Mouse (Mus musculus): ENCODE measurements at regions not wholly inside any gene's neighbourhood (a gene's known extent, or its start where the extent isn't known, plus 50 kb on each side); places are given as distances from the start of the nearest gene placed in this dataset.

DNA sequence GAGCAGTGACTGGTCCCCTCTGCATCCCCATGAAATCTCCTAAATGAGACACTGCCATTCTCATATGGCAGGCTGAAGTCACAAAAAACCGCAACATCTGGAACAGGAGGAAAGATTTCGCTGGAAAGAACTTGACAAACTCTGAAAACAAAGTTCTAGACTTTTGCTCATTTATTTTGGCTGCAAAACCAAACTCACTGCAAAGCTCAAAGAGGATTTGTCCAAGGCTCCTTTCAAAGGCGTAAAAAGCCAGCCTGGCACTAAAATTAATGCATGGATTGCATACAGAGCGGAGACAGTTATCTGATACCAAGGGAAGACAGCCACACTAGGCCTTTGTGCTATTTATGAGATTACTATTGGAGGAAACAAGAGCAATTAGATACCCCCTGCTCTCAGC, 90.3 kb upstream of the Meis1 start:
- H3K4me1 ChIP-seq (replicated peaks; ENCODE audit: control insufficient read depth, insufficient read depth, low read length), result no peaks in the 10 kb centered on the region
- no peak overlapping the region for H3K27ac ChIP-seq (ENCODE audit: low read depth, low read length)
- H3K9ac ChIP-seq (ENCODE audit: low read depth, low read length), result no peak overlapping the region
- DNase-seq (ENCODE audit: low spot score) (no peak), ATAC-seq (replicated peaks; ENCODE audit: low FRiP score) (no peak)
- H3K4me2 ChIP-seq, result no peak overlapping the region
- H3K4me3 ChIP-seq (ENCODE audit: low read depth, low read length), result no peak overlapping the region
- no peaks in the 10 kb centered on the region for H3K36me3 ChIP-seq (ENCODE audit: control insufficient read depth, insufficient read depth, low read length)
- H3K27me3 ChIP-seq (replicated peaks; ENCODE audit: control insufficient read depth, insufficient read depth, low read length), result no peaks in the 10 kb centered on the region
- 76% methylated on average over 4 of the region's 4 CpGs for WGBS
- H3K9me3 ChIP-seq (ENCODE audit: control insufficient read depth, low read length), result no peaks in the 10 kb centered on the region

GRCm38 (mm10) chr11:19111916-19112575, 93.3 kb upstream of the Meis1 start:
- Histone ChIP-seq H3K27ac (ENCODE audit: low read depth, low read length) (no peak overlapping the region), H3K4me3 (ENCODE audit: low read depth, low read length) (no peak overlapping the region), H3K9ac (ENCODE audit: low read depth, low read length) (no peak overlapping the region), H3K4me2 (no peak overlapping the region), H3K36me3 (ENCODE audit: control insufficient read depth, insufficient read depth, low read length) (no peaks in the 10 kb centered on the region), H3K27me3 (replicated peaks; ENCODE audit: control insufficient read depth, insufficient read depth, low read length) (no peaks in the 10 kb centered on the region), H3K9me3 (ENCODE audit: control insufficient read depth, low read length) (no peaks in the 10 kb centered on the region), H3K4me1 (replicated peaks; ENCODE audit: control insufficient read depth, insufficient read depth, low read length) (no peaks in the 10 kb centered on the region)
- DNase-seq (ENCODE audit: low spot score) (no peak), ATAC-seq (replicated peaks; ENCODE audit: low FRiP score) (no peak)
- WGBS, result 57% methylated on average over 7 of the region's 7 CpGs

GRCm38 (mm10) chr11:19117121-19117520, 98.3 kb upstream of the Meis1 start:
- Histone ChIP-seq H3K4me1 (replicated peaks; ENCODE audit: control insufficient read depth, insufficient read depth, low read length) (no peaks in the 10 kb centered on the region), H3K36me3 (ENCODE audit: control insufficient read depth, insufficient read depth, low read length) (no peaks in the 10 kb centered on the region), H3K27ac (ENCODE audit: low read depth, low read length) (no peak overlapping the region), H3K27me3 (replicated peaks; ENCODE audit: control insufficient read depth, insufficient read depth, low read length) (no peaks in the 10 kb centered on the region), H3K9me3 (ENCODE audit: control insufficient read depth, low read length) (no peaks in the 10 kb centered on the region), H3K4me3 (ENCODE audit: low read depth, low read length) (no peak overlapping the region), H3K4me2 (no peak overlapping the region), H3K9ac (ENCODE audit: low read depth, low read length) (no peak overlapping the region)
- DNase-seq (ENCODE audit: low spot score) (no peak), ATAC-seq (replicated peaks; ENCODE audit: low FRiP score) (no peak)
- WGBS, result 68% methylated on average over 2 of the region's 2 CpGs

- no peaks in the 10 kb centered on the region for H3K9me3 ChIP-seq (ENCODE audit: control insufficient read depth, low read length)
- ATAC-seq (replicated peaks; ENCODE audit: low FRiP score), result no peak
Measured at GRCm38 (mm10) chr11:19118258-19118657, 99.5 kb upstream of the Meis1 start.

DNA sequence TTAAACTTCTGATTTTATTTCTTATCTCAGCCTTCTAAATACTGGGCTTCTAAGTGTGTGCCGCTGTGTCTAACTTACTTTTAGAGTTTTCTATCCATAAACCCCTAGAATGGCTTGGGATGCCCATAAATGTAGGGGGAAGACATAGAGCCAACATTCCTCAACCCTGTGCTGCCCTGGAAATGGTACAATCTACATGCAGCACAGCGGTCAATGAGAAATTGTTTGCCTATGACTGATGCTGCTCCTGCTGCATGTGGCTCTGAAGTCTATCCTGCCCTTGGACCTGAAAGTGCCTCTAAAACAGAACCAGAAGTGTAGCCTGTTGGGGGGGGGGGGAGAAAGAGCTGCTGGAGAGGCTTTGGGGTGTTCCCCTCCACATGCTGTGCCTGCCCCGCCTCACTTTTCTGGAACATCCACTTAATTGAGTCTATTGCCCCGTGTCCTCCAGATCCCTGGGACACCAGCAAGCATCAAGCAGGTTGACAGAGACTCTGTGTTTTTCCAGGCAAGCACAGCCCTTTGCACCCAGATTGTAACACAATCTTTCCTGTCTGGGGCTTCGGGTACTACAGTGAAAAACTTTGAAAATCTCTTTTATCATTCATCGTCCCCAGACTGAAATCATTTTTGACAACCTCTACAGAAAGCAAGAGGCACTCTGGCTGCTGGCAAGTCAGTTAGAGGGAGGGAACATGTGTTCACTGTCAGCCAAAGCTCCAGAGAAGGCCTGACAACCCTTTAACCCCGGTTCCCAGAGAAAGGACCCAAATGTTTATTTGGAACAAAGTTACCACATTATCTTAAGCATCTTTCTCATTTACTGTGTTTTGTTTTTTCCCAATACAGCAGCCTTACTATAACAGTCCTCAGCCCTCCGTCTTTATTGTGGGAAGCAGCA, 101.4 kb upstream of the Meis1 start:
- DNase-seq (ENCODE audit: low spot score) (no peak), ATAC-seq (replicated peaks; ENCODE audit: low FRiP score) (no peak)
- Histone ChIP-seq H3K36me3 (ENCODE audit: control insufficient read depth, insufficient read depth, low read length) (no peaks in the 10 kb centered on the region), H3K27me3 (replicated peaks; ENCODE audit: control insufficient read depth, insufficient read depth, low read length) (no peaks in the 10 kb centered on the region), H3K27ac (ENCODE audit: low read depth, low read length) (no peak overlapping the region), H3K4me3 (ENCODE audit: low read depth, low read length) (no peak overlapping the region), H3K4me2 (no peak overlapping the region), H3K4me1 (replicated peaks; ENCODE audit: control insufficient read depth, insufficient read depth, low read length) (no peaks in the 10 kb centered on the region), H3K9me3 (ENCODE audit: control insufficient read depth, low read length) (no peaks in the 10 kb centered on the region), H3K9ac (ENCODE audit: low read depth, low read length) (no peak overlapping the region)
- WGBS, result 69% methylated on average over 8 of the region's 8 CpGs

More at GRCm38 (mm10) chr11:19118258-19118657, 99.5 kb upstream of the Meis1 start:
- Histone ChIP-seq H3K4me2 (no peak overlapping the region), H3K36me3 (ENCODE audit: control insufficient read depth, insufficient read depth, low read length) (no peaks in the 10 kb centered on the region), H3K4me1 (replicated peaks; ENCODE audit: control insufficient read depth, insufficient read depth, low read length) (no peaks in the 10 kb centered on the region), H3K27me3 (replicated peaks; ENCODE audit: control insufficient read depth, insufficient read depth, low read length) (no peaks in the 10 kb centered on the region), H3K9ac (ENCODE audit: low read depth, low read length) (no peak overlapping the region), H3K27ac (ENCODE audit: low read depth, low read length) (no peak overlapping the region), H3K4me3 (ENCODE audit: low read depth, low read length) (no peak overlapping the region)
- DNase-seq (ENCODE audit: low spot score), result no peak
- 74% methylated on average over 4 of the region's 4 CpGs for WGBS

DNA sequence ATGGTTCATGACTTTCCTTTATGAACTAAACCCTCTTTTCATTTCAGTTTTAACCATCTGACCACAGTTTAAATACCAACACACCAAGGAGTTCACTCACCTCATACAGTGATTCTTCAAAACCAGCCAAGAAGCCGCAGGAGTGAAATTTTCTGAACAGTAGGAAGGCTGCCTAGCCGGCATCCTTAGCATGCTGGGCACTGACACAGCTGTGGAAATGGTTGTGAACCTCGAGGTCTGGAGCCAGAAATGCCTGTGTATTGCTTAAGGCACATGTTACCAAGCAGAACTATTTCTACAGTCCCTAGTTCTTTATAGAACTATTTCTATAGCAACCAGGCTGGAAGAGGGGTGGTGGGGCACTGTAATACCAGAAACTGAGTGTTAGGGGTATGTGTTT, 102.1 kb upstream of the Meis1 start:
- Histone ChIP-seq H3K4me2 (no peak overlapping the region), H3K9ac (ENCODE audit: low read depth, low read length) (no peak overlapping the region), H3K27me3 (replicated peaks; ENCODE audit: control insufficient read depth, insufficient read depth, low read length) (no peaks in the 10 kb centered on the region), H3K36me3 (ENCODE audit: control insufficient read depth, insufficient read depth, low read length) (no peaks in the 10 kb centered on the region), H3K4me1 (replicated peaks; ENCODE audit: control insufficient read depth, insufficient read depth, low read length) (no peaks in the 10 kb centered on the region), H3K27ac (ENCODE audit: low read depth, low read length) (no peak overlapping the region), H3K4me3 (ENCODE audit: low read depth, low read length) (no peak overlapping the region), H3K9me3 (ENCODE audit: control insufficient read depth, low read length) (no peaks in the 10 kb centered on the region)
- DNase-seq (ENCODE audit: low spot score) (no peak), ATAC-seq (replicated peaks; ENCODE audit: low FRiP score) (no peak)
- 52% methylated on average over 3 of the region's 3 CpGs for WGBS

DNA sequence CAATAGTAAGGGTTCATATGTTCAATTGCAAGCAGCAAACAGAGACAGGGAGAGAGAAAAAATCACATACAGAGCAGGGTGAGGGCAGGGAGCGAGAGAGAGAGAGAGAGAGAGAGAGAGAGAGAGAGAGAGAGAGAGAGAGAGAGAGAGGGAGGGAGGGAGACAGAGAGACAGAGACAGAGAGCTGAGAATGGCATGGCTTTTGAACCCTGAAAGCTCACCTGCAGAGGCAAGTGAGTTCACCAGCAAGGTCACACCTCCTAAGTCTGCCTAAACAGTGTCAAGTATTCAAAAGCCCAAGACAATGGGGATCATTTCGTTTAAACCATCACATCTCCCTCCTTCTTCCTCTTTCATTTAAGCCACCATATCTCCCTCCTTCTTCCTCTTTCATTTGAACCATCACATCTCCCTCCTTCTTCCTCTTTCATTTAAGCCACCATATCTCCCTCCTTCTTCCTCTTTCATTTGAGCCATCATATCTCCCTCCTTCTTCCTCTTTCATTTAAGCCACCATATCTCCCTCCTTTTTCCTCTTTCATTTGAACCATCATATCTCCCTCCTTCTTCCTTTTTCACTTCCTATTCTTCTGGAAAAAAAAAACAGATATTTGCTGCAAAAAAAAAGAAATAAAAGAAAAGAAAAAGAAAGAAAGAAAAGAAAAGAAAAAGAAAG, 116.7 kb upstream of the Meis1 start:
- Histone ChIP-seq H3K9me3 (ENCODE audit: control insufficient read depth, low read length) (no peaks in the 10 kb centered on the region), H3K4me2 (no peak overlapping the region), H3K4me3 (ENCODE audit: low read depth, low read length) (no peak overlapping the region), H3K4me1 (replicated peaks; ENCODE audit: control insufficient read depth, insufficient read depth, low read length) (no peaks in the 10 kb centered on the region), H3K27me3 (replicated peaks; ENCODE audit: control insufficient read depth, insufficient read depth, low read length) (no peaks in the 10 kb centered on the region), H3K9ac (ENCODE audit: low read depth, low read length) (no peak overlapping the region), H3K36me3 (ENCODE audit: control insufficient read depth, insufficient read depth, low read length) (no peaks in the 10 kb centered on the region), H3K27ac (ENCODE audit: low read depth, low read length) (no peak overlapping the region)
- ATAC-seq (replicated peaks; ENCODE audit: low FRiP score), result no peak
- DNase-seq (ENCODE audit: low spot score), result no peak
- WGBS, result 10% methylated on average over 1 of the region's 2 CpGs

GRCm38 (mm10) chr11:19138423-19138822, 119.6 kb upstream of the Meis1 start:
- Histone ChIP-seq H3K9ac (ENCODE audit: low read depth, low read length) (no peak overlapping the region), H3K4me1 (replicated peaks; ENCODE audit: control insufficient read depth, insufficient read depth, low read length) (no peaks in the 10 kb centered on the region), H3K4me3 (ENCODE audit: low read depth, low read length) (no peak overlapping the region), H3K9me3 (ENCODE audit: control insufficient read depth, low read length) (no peaks in the 10 kb centered on the region), H3K27ac (ENCODE audit: low read depth, low read length) (no peak overlapping the region), H3K4me2 (no peak overlapping the region), H3K27me3 (replicated peaks; ENCODE audit: control insufficient read depth, insufficient read depth, low read length) (no peaks in the 10 kb centered on the region), H3K36me3 (ENCODE audit: control insufficient read depth, insufficient read depth, low read length) (no peaks in the 10 kb centered on the region)
- no peak for ATAC-seq (replicated peaks; ENCODE audit: low FRiP score)
- no peak for DNase-seq (ENCODE audit: low spot score)
- 78% methylated on average over 5 of the region's 5 CpGs for WGBS

All from liver, embryonic 11.5 days (tissue).